Comparison of ENCODE assay signal across 8 mouse cellular contexts in the genomic region with DNA sequence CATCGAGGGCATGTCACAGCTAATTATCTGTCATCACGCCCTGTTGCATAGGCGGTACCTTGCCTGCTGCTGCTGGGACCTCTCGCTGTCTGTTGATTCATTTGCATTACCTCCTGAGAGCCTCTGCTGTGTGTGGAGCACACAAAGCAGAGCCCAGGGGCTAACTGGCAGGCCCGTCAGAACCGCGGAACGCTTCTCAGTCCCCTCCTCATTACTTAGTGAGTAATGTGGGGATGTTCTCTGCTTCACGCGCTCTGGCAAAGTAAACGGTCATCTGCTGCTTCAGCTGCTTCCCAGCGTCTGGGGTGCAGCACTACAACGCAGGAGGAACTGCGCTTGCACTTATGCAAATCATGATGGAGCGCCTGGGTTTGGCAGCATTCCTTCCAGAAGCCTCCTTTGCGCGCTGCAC. TPM values are rescaled to one million over a fixed set of nuclear protein-coding genes. Genes with fewer than 3 reads are reported as not detected.
DNase-seq lines count a peak whose midpoint lies in the region; ATAC-seq and TF ChIP-seq lines count a peak whose summit lies in the region.

No protein-coding gene starts in this region.

- H3K4me2 ChIP-seq in liver, embryonic 14.5 days (ENCODE audit: low read depth): peak overlapping the region; percentile 48

- 1% methylated on average over 17 of the region's 17 CpGs for WGBS in cerebellum, adult 2 months
- 2% methylated on average over 17 of the region's 17 CpGs for WGBS in liver, embryonic 14.5 days (ENCODE audit: insufficient replicate concordance)

- no peak overlapping the region for H3K27ac ChIP-seq in cerebellum, adult 2 months (ENCODE audit: insufficient read depth, low read length)
- no peak overlapping the region for H3K27ac ChIP-seq in liver, embryonic 14.5 days

- peak; percentile 43 to 46 for DNase-seq in cerebellum, adult 2 months
- no peak for DNase-seq in cerebellum, adult 9-10 months
- peak; percentile 60 to 73 for DNase-seq in cerebellum, postnatal 25 days
- DNase-seq in frontal cortex, postnatal 36 days (ENCODE audit: low spot score in 2 of 2): peak; percentile 72 to 87
- DNase-seq in kidney, postnatal 4 days: peak; percentile 35 to 54
- no peak for DNase-seq in liver, embryonic 14.5 days (ENCODE audit: low read depth in 3 of 3, low spot score in 3 of 3)
- peak; percentile 76 for DNase-seq in retina, embryonic 14.5 days (ENCODE audit: low spot score)
- DNase-seq in thymus, postnatal 14 days: no peak

- no peaks in the 10 kb centered on the region for H3K36me3 ChIP-seq in liver, embryonic 14.5 days (replicated peaks; ENCODE audit: control insufficient read depth, insufficient read depth, low read depth)

- TF ChIP-seq POLR2A in cerebellum, adult 2 months (IDR thresholded peaks at IDR 0.05; ENCODE audit: borderline replicate concordance, insufficient read depth, low read length): no peak

- ATAC-seq in liver, embryonic 14.5 days (ENCODE audit: insufficient read depth): peak; percentile 53; the same call in 1 of the 2 replicates

- peak overlapping the region; percentile 38 for H3K4me3 ChIP-seq in cerebellum, adult 2 months (replicated peaks; ENCODE audit: insufficient read depth, low read depth, low read length)
- peak overlapping the region; percentile 5 to 12; a peak in 1 of 4 replicates for H3K4me3 ChIP-seq in liver, embryonic 14.5 days (ENCODE audit: insufficient read depth in 1 of 2, low read depth in 2 of 2, low read length in 2 of 2)

- no peak for TF ChIP-seq CTCF in cerebellum, adult 2 months (IDR thresholded peaks at IDR 0.05; ENCODE audit: borderline replicate concordance, insufficient read depth, low read depth, low read length)
- TF ChIP-seq CTCF in liver, embryonic 14.5 days (IDR thresholded peaks at IDR 0.05; ENCODE audit: low read depth): no peak

- no peaks in the 10 kb centered on the region for H3K9me3 ChIP-seq in liver, embryonic 14.5 days (ENCODE audit: control insufficient read depth, low read length)

- H3K4me1 ChIP-seq in cerebellum, adult 2 months (ENCODE audit: control insufficient read depth, insufficient read depth, low read length): no peaks in the 10 kb centered on the region
- H3K4me1 ChIP-seq in liver, embryonic 14.5 days (replicated peaks; ENCODE audit: control insufficient read depth in 2 of 2, insufficient read depth in 2 of 2, low read length in 1 of 2): no peaks in the 10 kb centered on the region

- TF ChIP-seq EP300 in liver, embryonic 14.5 days (IDR thresholded peaks at IDR 0.05; ENCODE audit: low read depth): no peak

- H3K9ac ChIP-seq in liver, embryonic 14.5 days (replicated peaks): no peak overlapping the region

- no peaks in the 10 kb centered on the region for H3K27me3 ChIP-seq in cerebellum, adult 2 months (ENCODE audit: control insufficient read depth, insufficient read depth, low read length)
- H3K27me3 ChIP-seq in liver, embryonic 14.5 days (ENCODE audit: control insufficient read depth, insufficient read depth, low read length): no peaks in the 10 kb centered on the region

RNA-seq across cellular contexts. Expression of a gene that starts 30.6 kb away (rescaled TPM):
- polyA plus RNA-seq in cerebellum, adult 2 months (2012; rRNA removed): 0.21 and 0.33 TPM in 2 replicates
- polyA plus RNA-seq in liver, embryonic 14.5 days (2012; rRNA removed): not detected in 2 replicates
- not detected in 2 replicates for polyA plus RNA-seq in liver, embryonic 14.5 days (2014; fragmentation: Nextera tagmentation; extraction: Ambion mirVana)

RNA-seq across cellular contexts. Expression of a gene that starts 45.9 kb away (rescaled TPM):
- 5.0 and 7.0 TPM in 2 replicates for polyA plus RNA-seq in cerebellum, adult 2 months (2012; rRNA removed)
- 1.5 and 1.8 TPM in 2 replicates for polyA plus RNA-seq in liver, embryonic 14.5 days (2012; rRNA removed)
- 4.5 and 4.6 TPM in 2 replicates for polyA plus RNA-seq in liver, embryonic 14.5 days (2014; fragmentation: Nextera tagmentation; extraction: Ambion mirVana)

Comparison
In these comparisons a context has a peak if more than half of its experiments do, and no peak if none do; other contexts are left out.
1. DNase-seq: peak in cerebellum, adult 2 months (2 of 2), cerebellum, postnatal 25 days (2 of 2), frontal cortex, postnatal 36 days (2 of 2), kidney, postnatal 4 days (2 of 2) and retina, embryonic 14.5 days (single experiment); none in cerebellum, adult 9-10 months (single experiment), liver, embryonic 14.5 days (0 of 3) and thymus, postnatal 14 days (single experiment).